ENCODE assay signal across 9 mouse cellular contexts in genomic region chr5:59996698-59997097, GRCm38 (mm10).
DNase-seq lines count a peak whose midpoint lies in the region; ATAC-seq and TF ChIP-seq lines count a peak whose summit lies in the region.
"Had no signal": no experiment of that assay in that cellular context is flagged by ENCODE, and none has a peak within 500 bp of the region (broad histone marks: within the 10 kb centered on the region; RNA-seq: fewer than 3 reads in every experiment).

No protein-coding gene starts in this region.

- H3K27me3 ChIP-seq in liver, embryonic 12.5 days (replicated peaks): no peaks in the 10 kb centered on the region
- H3K27me3 ChIP-seq: stomach, embryonic 15.5 days had no signal

- TF ChIP-seq POLR2A in brain, embryonic 14.5 days (IDR thresholded peaks at IDR 0.05; ENCODE audit: borderline replicate concordance, extremely low read depth, insufficient read depth, insufficient read length, poor library complexity, severe bottlenecking): no peak

- H3K4me3 ChIP-seq in liver, embryonic 12.5 days: no peak overlapping the region
- H3K4me3 ChIP-seq: stomach, embryonic 15.5 days had no signal

- peak; percentile 1 for DNase-seq in kidney, adult 9 months
- DNase-seq in kidney, adult 18-20 months: no peak
- peak; percentile 70 for DNase-seq in brain, embryonic 14.5 days (ENCODE audit: low read depth)
- DNase-seq in lung, postnatal 10 days: no peak

- no peak overlapping the region for H3K9ac ChIP-seq in liver, embryonic 12.5 days
- H3K9ac ChIP-seq: stomach, embryonic 15.5 days had no signal

- peak; percentile 100 for ATAC-seq in granulocyte monocyte progenitor cell, adult 5-6 weeks (replicated peaks; ENCODE audit: poor library complexity, severe bottlenecking)
- ATAC-seq in liver, embryonic 12.5 days: 0 out of 2 replicates have a peak, but pooled peaks have one; percentile 46
- ATAC-seq in activated CD4-positive, CD25-positive, alpha-beta regulatory T cell, adult 4 months: no peak
- no peak for ATAC-seq in megakaryocyte-erythroid progenitor cell, adult 5-6 weeks (replicated peaks; ENCODE audit: low FRiP score, low TSS enrichment, poor library complexity, severe bottlenecking)

- no peaks in the 10 kb centered on the region for H3K9me3 ChIP-seq in liver, embryonic 12.5 days (replicated peaks)
- H3K9me3 ChIP-seq: stomach, embryonic 15.5 days had no signal

- no peaks in the 10 kb centered on the region for H3K36me3 ChIP-seq in liver, embryonic 12.5 days
- H3K36me3 ChIP-seq: stomach, embryonic 15.5 days had no signal

- peak; percentile 63; the same call in 1 of the 2 replicates for TF ChIP-seq CTCF in brain, embryonic 14.5 days (IDR thresholded peaks at IDR 0.05; ENCODE audit: borderline replicate concordance, extremely low read depth, insufficient read depth, insufficient read length)

- H3K27ac ChIP-seq in liver, embryonic 12.5 days: no peak overlapping the region
- H3K27ac ChIP-seq: stomach, embryonic 15.5 days had no signal

- WGBS in liver, embryonic 12.5 days (ENCODE audit: insufficient replicate concordance): 17% methylated on average over 3 of the region's 3 CpGs

- H3K4me2 ChIP-seq in liver, embryonic 12.5 days: no peak overlapping the region
- H3K4me2 ChIP-seq: stomach, embryonic 15.5 days had no signal

- H3K4me1 ChIP-seq in liver, embryonic 12.5 days: no peaks in the 10 kb centered on the region
- H3K4me1 ChIP-seq: stomach, embryonic 15.5 days had no signal

Comparison
In these comparisons a context has a peak if more than half of its experiments do, and no peak if none do; other contexts are left out.
1. DNase-seq: peak in kidney, adult 9 months (single experiment) and brain, embryonic 14.5 days (single experiment); none in kidney, adult 18-20 months (single experiment) and lung, postnatal 10 days (single experiment).
2. ATAC-seq: peak in granulocyte monocyte progenitor cell, adult 5-6 weeks (single experiment) and liver, embryonic 12.5 days (single experiment); none in activated CD4-positive, CD25-positive, alpha-beta regulatory T cell, adult 4 months (single experiment) and megakaryocyte-erythroid progenitor cell, adult 5-6 weeks (single experiment).